Mouse (Mus musculus): ENCODE measurements around the gene Fignl2.

DNA sequence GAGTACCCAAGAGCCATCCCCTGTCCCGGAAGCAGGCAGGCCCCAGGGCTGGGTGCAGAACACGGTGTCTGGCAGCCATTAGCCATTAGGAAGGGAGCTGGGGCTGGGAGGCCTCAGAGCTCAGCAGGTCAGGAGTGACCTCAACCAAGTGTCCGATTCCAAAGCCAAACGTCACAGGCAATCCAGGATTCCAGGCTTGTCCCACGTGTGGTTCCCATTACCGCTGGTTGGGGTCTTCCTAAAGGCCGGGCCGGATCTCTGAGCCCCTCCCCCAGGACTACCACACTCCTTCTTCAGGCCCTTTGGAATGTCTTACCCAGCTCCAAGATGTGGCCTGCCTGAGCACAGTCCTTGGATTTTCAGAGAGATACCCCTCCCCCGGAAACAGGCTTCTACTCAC, 16.6 kb upstream of the Fignl2 start:
- TF ChIP-seq E2F4 (IDR thresholded peaks at IDR 0.05; ENCODE audit: insufficient read depth), result no peak
- no peak for TF ChIP-seq MYOD1 (IDR thresholded peaks at IDR 0.05; ENCODE audit: control insufficient read depth in 1 of 3, insufficient read length in 2 of 3, low read depth in 2 of 3)
- no peak for TF ChIP-seq POLR2A (IDR thresholded peaks at IDR 0.05; ENCODE audit: insufficient read length, low read depth)
- TF ChIP-seq REST (IDR thresholded peaks at IDR 0.05; ENCODE audit: insufficient read depth, insufficient read length), result no peak
- TF ChIP-seq USF1 (IDR thresholded peaks at IDR 0.05; ENCODE audit: low read depth), result no peak
